Mouse (Mus musculus) left cerebral cortex, postnatal 25 days (tissue): ENCODE data around the gene Tfip11. TPM values are rescaled to one million over a fixed set of nuclear protein-coding genes. Genes with fewer than 3 reads are reported as not detected.
A peak's percentile ranks its signal among the peaks of the same experiment; 100 is the strongest.

ENCODE experiments used
- DNase-seq, 2 experiments: peaks; one replicate each; pipeline ENCODE4 v3.0.0; 2022; ENCODE audit warnings: low spot score in 2 of 2, mixed read lengths in 1 of 2
- intact Hi-C: fragments of 180-260 bp; cut with DNase I; formaldehyde crosslinking; loops from one replicate; pipeline ENCODE4 v1.15.1; 2025
- total RNA-seq, 2 experiments: library from RNA; stranded (reverse); gene quantifications; 2 replicates each; pipeline ENCODE4 v1.2.3; 2021

Gene Tfip11
- total RNA-seq, 2 experiments from 2014 or later, result 39.9 to 40.0 TPM

DNA sequence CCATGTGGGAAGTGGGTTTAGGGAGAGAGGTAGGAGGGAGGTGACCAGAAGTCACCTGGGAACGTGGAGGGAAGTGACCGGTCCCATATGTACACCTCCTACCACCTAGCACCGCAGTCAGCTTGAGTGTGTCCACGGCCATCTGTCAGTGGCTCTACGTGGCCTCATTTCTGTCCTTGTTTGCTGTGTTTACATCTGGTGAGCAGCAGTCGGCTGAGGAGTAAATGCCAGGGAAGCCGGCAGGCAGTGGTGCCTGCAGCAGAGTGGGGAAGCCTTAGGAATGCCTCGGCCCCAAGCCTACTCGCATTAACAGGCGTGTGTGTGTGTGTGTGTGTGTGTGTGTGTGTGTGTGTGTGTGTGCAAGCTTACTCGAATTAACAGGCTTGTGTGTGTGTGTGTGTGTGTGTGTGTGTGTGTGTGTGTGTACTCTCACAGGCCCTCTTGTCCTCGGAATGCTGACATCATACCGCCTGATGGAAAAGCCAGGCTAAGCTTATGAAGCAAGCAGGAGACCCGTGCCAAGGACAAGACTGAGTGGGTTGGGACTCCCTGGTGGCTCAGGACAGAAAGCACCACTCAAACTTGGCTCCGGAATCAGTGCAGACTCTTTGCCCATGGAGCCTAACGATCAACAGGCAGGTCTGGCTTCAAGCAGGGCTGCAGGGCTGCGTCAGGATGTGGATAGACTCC lies 56.6 kb downstream of the Tfip11 start:
- intact Hi-C loops, result no loop called here

GRCm38 (mm10) chr5:112384805-112385472 lies 58.8 kb downstream of the Tfip11 start:
- no peak for DNase-seq
- intact Hi-C loops, result no loop called here

More for the DNA sequence above, 56.6 kb downstream of the Tfip11 start:
- DNase-seq, result peak; percentile 60 to 78

DNA sequence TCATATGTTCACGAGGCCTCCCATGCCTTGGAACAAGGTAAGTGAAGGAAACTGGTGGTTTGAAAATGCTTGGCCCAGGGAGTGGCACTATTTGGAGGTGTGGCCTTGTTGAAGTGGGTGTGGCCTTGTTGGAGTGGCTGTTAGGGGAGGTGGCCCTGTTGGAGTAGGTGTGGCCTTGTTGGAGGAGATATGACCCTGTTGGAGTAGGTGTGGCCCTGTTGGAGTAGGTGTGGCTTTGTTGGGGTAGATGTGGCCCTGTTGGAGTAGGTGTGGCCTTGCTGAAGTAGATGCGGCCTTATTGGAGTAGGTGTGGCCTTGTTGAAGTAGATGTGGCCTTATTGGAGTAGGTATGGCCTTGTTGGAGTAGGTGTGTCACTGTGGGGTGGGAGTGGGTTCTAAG lies 59.8 kb downstream of the Tfip11 start:
- intact Hi-C loops, result no loop called here
- DNase-seq, result no peak

Other genes starting within 250 kb of the Tfip11 start
- gene Cryba4, start 73.8 kb upstream of the Tfip11 start, total RNA-seq, result 1 to 10 TPM in 1 of 2 experiments, under 1 TPM in 1; 0.78 to 1.0 TPM
- gene Crybb1, start 70.5 kb upstream of the Tfip11 start, total RNA-seq, result 1 to 10 TPM; 7.7 to 9.9 TPM
- 10 to 100 TPM; 39.0 to 43.9 TPM for gene Tpst2, start 49.7 kb upstream of the Tfip11 start, total RNA-seq
- 10 to 100 TPM; 22.6 to 24.8 TPM for gene Srrd, start 16.7 kb downstream of the Tfip11 start, total RNA-seq
- 10 to 100 TPM; 24.3 to 29.3 TPM for gene Hps4, start 16.7 kb downstream of the Tfip11 start, total RNA-seq
- not detected for gene Gm6583, start 29.7 kb downstream of the Tfip11 start, total RNA-seq
- 100 to 1,000 TPM; 176 TPM for gene Asphd2, start 68.5 kb downstream of the Tfip11 start, total RNA-seq
- gene Gm6588, start 123.1 kb downstream of the Tfip11 start, total RNA-seq, result not detected